Mouse (Mus musculus): ENCODE data around the gene Tedc2. TPM values are rescaled to one million over a fixed set of nuclear protein-coding genes. Genes with fewer than 3 reads are reported as not detected.

Tedc2 gene
- total and polyA plus RNA-seq, 3 experiments: 11.8 to 14.5 (median 14.1) TPM

DNA sequence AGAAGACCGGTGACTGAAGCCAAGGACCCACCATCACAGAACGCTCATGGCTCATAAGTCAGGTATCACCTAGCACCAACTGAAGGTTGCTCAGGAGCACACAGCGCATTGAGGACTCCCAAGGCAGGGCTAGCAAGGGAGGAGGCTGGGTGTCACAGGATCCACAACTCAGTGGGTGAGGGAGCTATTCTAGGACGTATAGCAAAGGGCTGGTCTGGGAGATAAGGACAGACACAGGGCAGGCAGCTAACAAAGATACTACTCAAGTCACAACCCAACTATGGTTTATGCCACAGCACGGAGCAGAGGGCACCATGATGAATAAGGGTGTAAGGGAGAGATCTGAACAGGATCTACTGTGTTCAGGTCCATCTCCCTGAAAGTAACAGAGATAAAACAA, 5.2 kb upstream of the Tedc2 start:
- H3K4me2 ChIP-seq (ENCODE audit: insufficient read depth, low read depth, poor library complexity, severe bottlenecking): no peak overlapping the region
- dilution Hi-C loops (cut with MboI; ENCODE audit: extremely low pct_ligation_motif_present, extremely low pct_unique_long_range_greater_than_20kb, low sequenced_read_pairs): no loop called here
- peaks cover 65 to 88% of the 10 kb centered on the region in 2 experiments for H3K36me3 ChIP-seq (replicated peaks in 1 of 2; ENCODE audit: control insufficient read depth in 1 of 2, insufficient read depth in 1 of 2, low read length in 1 of 2)
- H3K27ac ChIP-seq (ENCODE audit: insufficient read depth, low read depth): no peak overlapping the region
- no peak overlapping the region for H3K4me3 ChIP-seq (replicated peaks in 1 of 3; ENCODE audit: low read depth in 2 of 3, low read length in 2 of 3, poor library complexity in 1 of 3)
- no peak overlapping the region for H3K9ac ChIP-seq (ENCODE audit: insufficient read depth, low read depth)
- TF ChIP-seq E2F4 (IDR thresholded peaks at IDR 0.05; ENCODE audit: insufficient replicate concordance, low read depth, low read length) (no peak), NRF1 (IDR thresholded peaks at IDR 0.05; ENCODE audit: low read depth, low read length) (no peak), MAFK (IDR thresholded peaks at IDR 0.05; ENCODE audit: insufficient replicate concordance, low read length) (no peak), ZMIZ1 (IDR thresholded peaks at IDR 0.05; ENCODE audit: low read depth, low read length) (no peak), RAD21 (IDR thresholded peaks at IDR 0.05; ENCODE audit: low read depth, low read length) (no peak)
- no peaks in the 10 kb centered on the region for H3K79me2 ChIP-seq (replicated peaks; ENCODE audit: control insufficient read depth, extremely low read depth, insufficient read depth, poor library complexity, severe bottlenecking)
- peaks cover 0 to 14% of the 10 kb centered on the region in 2 experiments; a peak in 2 of 4 replicates for H3K4me1 ChIP-seq (ENCODE audit: control insufficient read depth in 1 of 2, insufficient read depth in 2 of 2)
- no peaks in the 10 kb centered on the region for H3K9me3 ChIP-seq (replicated peaks; ENCODE audit: low read length)
- in situ Hi-C loops (cut with MboI; ENCODE audit: low pct_ligation_motif_present, low pct_unique_long_range_greater_than_20kb, low sequenced_read_pairs): no loop called here
- no peaks in the 10 kb centered on the region for H3K27me3 ChIP-seq (replicated peaks)
- DNase-seq (ENCODE audit: extremely low read depth): no peak

DNA sequence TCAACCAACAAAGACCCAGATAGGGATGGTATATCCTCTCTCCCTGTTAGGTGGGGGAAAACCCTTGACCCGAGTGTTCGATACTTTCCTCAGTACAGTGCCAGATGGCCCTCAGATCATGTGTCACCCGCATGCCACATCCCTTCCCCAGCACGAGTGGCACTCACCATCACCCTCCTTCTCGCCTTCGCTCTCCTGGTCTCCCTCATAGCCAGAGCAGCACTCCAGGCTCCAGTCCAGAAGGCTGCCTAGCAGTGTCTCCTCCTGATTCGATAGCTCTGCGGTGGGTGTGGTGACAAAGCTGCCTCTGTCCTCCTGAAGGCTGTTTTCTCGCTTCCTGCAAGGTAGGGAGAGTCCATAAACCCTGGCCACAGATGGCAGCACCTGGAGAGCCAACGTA, 4.1 kb upstream of the Tedc2 start:
- Histone ChIP-seq H3K27ac (ENCODE audit: insufficient read depth, low read depth) (no peak overlapping the region), H3K27me3 (replicated peaks) (no peaks in the 10 kb centered on the region), H3K9ac (ENCODE audit: insufficient read depth, low read depth) (no peak overlapping the region), H3K4me1 (ENCODE audit: control insufficient read depth in 1 of 2, insufficient read depth in 2 of 2) (peaks cover 2 to 19% of the 10 kb centered on the region in 2 experiments; a peak in 3 of 4 replicates), H3K36me3 (replicated peaks in 1 of 2; ENCODE audit: control insufficient read depth in 1 of 2, insufficient read depth in 1 of 2, low read length in 1 of 2) (peaks cover 58 to 77% of the 10 kb centered on the region in 2 experiments), H3K9me3 (replicated peaks; ENCODE audit: low read length) (no peaks in the 10 kb centered on the region), H3K79me2 (replicated peaks; ENCODE audit: control insufficient read depth, extremely low read depth, insufficient read depth, poor library complexity, severe bottlenecking) (no peaks in the 10 kb centered on the region), H3K4me2 (ENCODE audit: insufficient read depth, low read depth, poor library complexity, severe bottlenecking) (no peak overlapping the region), H3K4me3 (replicated peaks in 1 of 3; ENCODE audit: low read depth in 2 of 3, low read length in 2 of 3, poor library complexity in 1 of 3) (no peak overlapping the region)
- in situ Hi-C loops (cut with MboI; ENCODE audit: low pct_ligation_motif_present, low pct_unique_long_range_greater_than_20kb, low sequenced_read_pairs) (no loop called here), dilution Hi-C loops (cut with MboI; ENCODE audit: extremely low pct_ligation_motif_present, extremely low pct_unique_long_range_greater_than_20kb, low sequenced_read_pairs) (no loop called here)
- DNase-seq (ENCODE audit: extremely low read depth): no peak
- TF ChIP-seq MAZ (IDR thresholded peaks at IDR 0.05; ENCODE audit: low read depth, low read length): no peak
- TF ChIP-seq CTCF (conservative IDR thresholded peaks at IDR 0.05 in 1 of 2, IDR thresholded peaks at IDR 0.05 in 1 of 2; ENCODE audit: low read depth in 2 of 2, low read length in 2 of 2): no peak
- TF ChIP-seq TCF12 (IDR thresholded peaks at IDR 0.05; ENCODE audit: low read depth, low read length): no peak
- no peak for TF ChIP-seq UBTF (IDR thresholded peaks at IDR 0.05; ENCODE audit: low read depth, low read length)
- TF ChIP-seq ZNF384 (IDR thresholded peaks at IDR 0.05; ENCODE audit: low read depth, low read length): no peak
- no peak for TF ChIP-seq CHD1 (IDR thresholded peaks at IDR 0.05; ENCODE audit: low read depth, low read length)
- no peak for TF ChIP-seq USF1 (IDR thresholded peaks at IDR 0.05; ENCODE audit: low read depth, low read length)
- no peak for TF ChIP-seq KAT2A (IDR thresholded peaks at IDR 0.05; ENCODE audit: insufficient replicate concordance, low read length)
- TF ChIP-seq ZC3H11A (IDR thresholded peaks at IDR 0.05; ENCODE audit: low read depth, low read length): no peak
- TF ChIP-seq SMC3 (IDR thresholded peaks at IDR 0.05; ENCODE audit: low read depth, low read length): no peak

Measured in CH12.LX (cell line).